Mouse (Mus musculus) stomach, postnatal 0 days (tissue): ENCODE data around the gene Slc39a8.

Experiments used
- CTCF ChIP-seq: IDR thresholded peaks from 2 replicates; pipeline ENCODE4 v1.5.1; 2016; ENCODE audit warnings: antibody characterized with exemption, low read depth, mild to moderate bottlenecking, moderate library complexity
- EP300 ChIP-seq: optimal IDR thresholded peaks from 2 replicates; pipeline ENCODE3; 2016; ENCODE audit warnings: antibody characterized with exemption

GRCm38 (mm10) chr3:135798665-135799064 is 26.4 kb upstream of the Slc39a8 start:
- TF ChIP-seq EP300 (no peak), CTCF (no peak)
